Mouse (Mus musculus) liver, embryonic 14.5 days (tissue): ENCODE measurements around the gene Taf8. TPM values are rescaled to one million over a fixed set of nuclear protein-coding genes. Genes with fewer than 3 reads are reported as not detected.

Source experiments
- ATAC-seq: fragments of 200-750 bp; cut with Nextera tagmentation; 2 replicates; pipeline ENCODE4 v1.8.0; 2017; ENCODE audit warnings: moderate number of reproducible peaks, mild to moderate bottlenecking, moderate library complexity; ENCODE audit not compliant: insufficient read depth
- DNase-seq, 3 experiments: peaks; one replicate each; pipeline ENCODE4 v3.0.0-alpha.2; 2012 to 2013; ENCODE audit warnings: low read depth in 3 of 3, low spot score in 3 of 3
- H3K27ac ChIP-seq: fragments of 300-500 bp; sonication (generic); 2 replicates; pipeline ENCODE4 v1.5.1; 2014; ENCODE audit warnings: moderate library complexity, mild to moderate bottlenecking, control low read depth, inconsistent platforms
- H3K27me3 ChIP-seq: fragments of 300-500 bp; sonication (generic); 2 replicates; pipeline ENCODE4 v1.6.1; 2014; ENCODE audit warnings: mild to moderate bottlenecking, low read length, moderate library complexity; ENCODE audit not compliant: control insufficient read depth, insufficient read depth
- H3K36me3 ChIP-seq: fragments of 300-500 bp; sonication (generic); replicated peaks from 2 replicates; pipeline ENCODE4 v1.6.1; 2014; ENCODE audit warnings: low read depth; ENCODE audit not compliant: control insufficient read depth, insufficient read depth
- H3K4me1 ChIP-seq, 2 experiments: fragments of 200-500 bp in 1 of 2; fragments of 300-500 bp in 1 of 2; sonication (generic) in 1 of 2; replicated peaks; 2 replicates each; pipeline ENCODE4 v1.6.1; 2012 to 2014; ENCODE audit warnings: antibody characterized with exemption in 1 of 2, inconsistent platforms in 1 of 2, low read length in 1 of 2; ENCODE audit not compliant: control insufficient read depth in 2 of 2, insufficient read depth in 2 of 2
- H3K4me2 ChIP-seq: fragments of 300-500 bp; sonication (generic); 2 replicates; pipeline ENCODE4 v1.6.1; 2014; ENCODE audit warnings: low read depth, mild to moderate bottlenecking, control low read depth, moderate library complexity
- H3K4me3 ChIP-seq, 2 experiments: fragments of 200-500 bp in 1 of 2; fragments of 300-500 bp in 1 of 2; sonication (generic) in 1 of 2; 2 replicates each; pipeline ENCODE4 v1.5.1; 2012 to 2014; ENCODE audit warnings: low read depth in 2 of 2, low read length in 2 of 2, mild to moderate bottlenecking in 2 of 2, control low read depth in 1 of 2, inconsistent platforms in 1 of 2, moderate library complexity in 1 of 2; ENCODE audit not compliant: insufficient read depth in 1 of 2
- H3K9ac ChIP-seq: fragments of 300-500 bp; sonication (generic); replicated peaks from 2 replicates; pipeline ENCODE4 v1.6.1; 2014; ENCODE audit warnings: mild to moderate bottlenecking, control low read depth, moderate library complexity
- H3K9me3 ChIP-seq: fragments of 300-500 bp; sonication (generic); 2 replicates; pipeline ENCODE4 v1.6.1; 2016; ENCODE audit warnings: low read length, mixed read lengths; ENCODE audit not compliant: control insufficient read depth
- CTCF ChIP-seq: IDR thresholded peaks from 2 replicates; pipeline ENCODE4 v1.5.1; 2016; ENCODE audit warnings: antibody characterized with exemption, low read depth, control low read depth
- EP300 ChIP-seq: IDR thresholded peaks from 2 replicates; pipeline ENCODE4 v1.6.1; 2016; ENCODE audit warnings: antibody characterized with exemption, low read depth
- WGBS: fragments of 180-500 bp; shearing (Covaris S2); extraction: QIAGEN DNeasy Blood & Tissue Kit; methylation state at CpG from one replicate; pipeline ENCODE4 v1.1.7; 2014; ENCODE audit not compliant: insufficient replicate concordance; 5-methylcytosine and 5-hydroxymethylcytosine counted together
- polyA plus RNA-seq, 2 experiments: library from polyadenylated mRNA; depleted of rRNA in 1 of 2; stranded (reverse) in 1 of 2; unstranded in 1 of 2; fragments of >200 nt; fragmentation: Nextera tagmentation in 1 of 2; extraction: Ambion mirVana in 1 of 2; gene quantifications; 2 replicates each; pipeline versions ENCODE4 v1.2.1 to v1.2.3; 2012 to 2014

The Taf8 gene
- polyA plus RNA-seq, 2 experiments, result 10.4 to 15.5 TPM

DNA sequence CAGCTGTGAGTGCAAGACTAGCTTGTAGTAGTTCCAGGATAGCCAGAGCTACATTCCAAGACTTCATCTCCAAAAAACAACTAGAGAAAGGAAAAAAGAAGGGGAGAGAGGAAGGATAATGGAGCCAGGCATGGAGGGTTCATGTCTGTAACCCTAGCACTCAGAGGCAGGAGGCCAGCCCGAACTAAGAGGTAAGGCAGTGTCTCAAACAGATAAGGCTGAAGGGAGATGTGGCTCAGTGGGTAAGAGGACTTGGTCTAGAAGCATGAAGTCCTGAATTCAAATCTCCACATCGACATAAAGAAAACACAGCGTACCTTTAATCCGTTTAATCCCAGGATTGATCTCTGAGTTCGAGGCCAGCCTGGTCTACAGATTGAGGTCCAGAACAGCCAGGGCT, 30.3 kb upstream of the Taf8 start:
- H3K27me3 ChIP-seq, result no peaks in the 10 kb centered on the region
- H3K9me3 ChIP-seq, result no peaks in the 10 kb centered on the region
- 64% methylated on average over 5 of the region's 5 CpGs for WGBS
- H3K9ac ChIP-seq, result peak overlapping the region; percentile 55
- no peak overlapping the region for H3K4me3 ChIP-seq
- peak overlapping the region; percentile 87 for H3K27ac ChIP-seq
- H3K4me1 ChIP-seq, result peaks cover 70 to 73% of the 10 kb centered on the region in 2 experiments
- DNase-seq (peak; percentile 52 to 61 (median 56)), ATAC-seq (no peak)
- peak overlapping the region; percentile 57 for H3K4me2 ChIP-seq
- no peaks in the 10 kb centered on the region for H3K36me3 ChIP-seq
- no peak for TF ChIP-seq CTCF
- peak; percentile 61; the same call in 1 of the 2 replicates for TF ChIP-seq EP300

DNA sequence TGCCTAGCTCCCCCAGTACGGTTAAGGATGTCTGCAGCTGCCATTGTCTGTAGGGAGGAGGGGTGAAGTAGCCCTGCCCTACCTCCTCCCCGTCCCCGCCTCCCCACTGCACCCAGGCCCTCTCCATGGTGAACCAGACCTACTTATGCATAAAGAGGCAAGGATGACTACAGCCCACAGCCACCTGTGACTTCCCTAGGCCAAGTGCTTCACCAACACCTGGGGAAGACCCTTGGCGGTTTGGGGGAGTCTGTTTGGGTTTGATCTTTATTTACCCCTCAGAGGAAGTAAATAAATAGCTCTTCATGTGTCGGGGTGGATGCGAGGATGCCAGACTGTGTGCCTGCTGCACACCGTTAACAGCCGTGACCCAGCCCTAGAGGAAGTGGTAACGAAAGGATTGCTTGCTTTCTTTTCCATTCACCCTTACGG, 29.3 kb upstream of the Taf8 start:
- peaks cover 72 to 74% of the 10 kb centered on the region in 2 experiments for H3K4me1 ChIP-seq
- DNase-seq (no peak), ATAC-seq (no peak)
- peak overlapping the region; percentile 87 for H3K27ac ChIP-seq
- no peak overlapping the region for H3K4me3 ChIP-seq
- no peak for TF ChIP-seq CTCF
- no peak for TF ChIP-seq EP300
- peak overlapping the region; percentile 18 for H3K9ac ChIP-seq
- H3K4me2 ChIP-seq, result peak overlapping the region; percentile 57; the same call in 1 of the 2 replicates
- no peaks in the 10 kb centered on the region for H3K9me3 ChIP-seq
- H3K27me3 ChIP-seq, result no peaks in the 10 kb centered on the region
- no peaks in the 10 kb centered on the region for H3K36me3 ChIP-seq
- 55% methylated on average over 10 of the region's 10 CpGs for WGBS

DNA sequence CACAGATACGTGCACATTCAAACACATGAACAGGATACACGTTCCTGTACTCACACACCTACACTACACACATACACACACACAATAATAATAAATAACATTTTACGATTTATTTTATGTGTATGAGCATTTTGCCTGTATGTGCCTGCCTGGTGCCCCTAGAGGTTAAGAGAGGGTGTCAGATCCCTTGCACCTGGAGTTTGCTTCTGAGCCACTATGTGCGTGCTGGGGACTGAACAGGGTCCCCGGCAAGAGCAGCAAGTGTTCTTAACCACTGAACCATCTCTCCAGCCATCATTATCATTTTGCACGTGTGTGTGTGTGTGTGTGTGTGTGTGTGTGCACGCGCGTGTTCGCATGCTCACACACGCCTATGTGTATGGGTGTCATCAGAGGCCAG, 27.5 kb upstream of the Taf8 start:
- no peak overlapping the region for H3K27ac ChIP-seq
- WGBS, result 85% methylated on average over 11 of the region's 11 CpGs
- no peaks in the 10 kb centered on the region for H3K36me3 ChIP-seq
- no peaks in the 10 kb centered on the region for H3K27me3 ChIP-seq
- no peak for ATAC-seq
- no peak overlapping the region for H3K4me2 ChIP-seq
- peaks cover 60 to 63% of the 10 kb centered on the region in 2 experiments for H3K4me1 ChIP-seq
- no peaks in the 10 kb centered on the region for H3K9me3 ChIP-seq
- no peak overlapping the region for H3K9ac ChIP-seq
- TF ChIP-seq EP300 (no peak), CTCF (no peak)
- no peak overlapping the region for H3K4me3 ChIP-seq
- no peak for DNase-seq

DNA sequence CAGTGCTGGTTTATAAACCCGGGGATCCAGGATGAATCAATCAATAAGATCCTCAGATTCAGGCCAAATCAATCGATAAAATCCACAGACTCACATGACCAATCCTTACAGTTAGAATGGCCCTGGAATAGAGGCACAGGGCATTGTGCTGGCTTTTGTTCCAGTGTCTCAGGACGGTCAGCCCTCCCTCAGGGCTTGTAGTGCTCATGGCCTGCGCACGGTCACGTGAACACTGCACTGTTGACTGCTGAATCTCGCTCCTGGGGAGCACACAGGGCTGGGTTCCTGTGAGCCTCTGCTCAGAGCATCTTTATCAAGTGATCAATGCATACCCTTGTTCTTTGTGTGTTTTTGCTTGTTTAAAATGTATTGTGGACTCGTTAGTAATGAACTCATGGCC, 26.8 kb upstream of the Taf8 start:
- TF ChIP-seq EP300, result no peak
- TF ChIP-seq CTCF, result no peak
- Histone ChIP-seq H3K9me3 (no peaks in the 10 kb centered on the region), H3K9ac (no peak overlapping the region; the same call in 1 of the 2 replicates), H3K27ac (no peak overlapping the region; the same call in 1 of the 2 replicates), H3K4me3 (no peak overlapping the region), H3K36me3 (no peaks in the 10 kb centered on the region), H3K27me3 (no peaks in the 10 kb centered on the region), H3K4me2 (no peak overlapping the region), H3K4me1 (peaks cover 60 to 64% of the 10 kb centered on the region in 2 experiments)
- DNase-seq (no peak), ATAC-seq (no peak)
- WGBS, result 77% methylated on average over 8 of the region's 8 CpGs

DNA sequence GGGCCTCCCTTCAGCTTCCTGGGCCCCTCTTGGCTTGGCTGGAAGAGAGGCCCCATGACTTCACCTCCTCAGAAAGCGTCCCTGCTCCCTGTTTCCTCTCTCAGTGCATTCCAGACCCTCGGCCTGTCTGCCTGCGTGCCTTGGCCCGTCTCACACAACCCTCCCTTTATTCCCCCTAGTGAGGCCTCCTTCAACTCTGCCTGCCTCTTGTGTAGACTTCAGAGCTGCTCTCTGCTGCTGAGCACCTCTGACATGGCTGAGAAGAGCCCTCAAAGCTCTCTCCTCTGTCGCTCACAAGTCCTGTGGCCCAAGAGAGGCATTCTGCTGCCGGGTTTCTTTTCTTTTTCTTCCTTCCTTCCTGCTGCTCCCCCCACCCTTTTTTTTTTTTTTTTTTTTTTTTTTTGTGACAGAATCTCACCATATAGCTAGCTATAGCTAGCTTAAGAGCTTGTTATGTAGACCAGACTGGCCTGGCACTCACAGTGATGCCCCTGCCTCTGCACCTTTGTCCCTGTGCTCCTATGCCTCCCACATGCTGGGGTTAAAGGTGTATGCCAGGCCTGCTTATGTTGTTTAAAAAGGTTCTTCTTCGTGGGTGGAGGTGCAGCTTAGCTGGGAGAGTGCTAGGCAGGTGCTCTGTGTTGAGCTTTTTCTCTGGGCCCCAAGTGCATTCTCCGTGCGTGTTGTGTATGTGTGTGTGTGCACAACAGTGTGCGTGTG, 25.6 kb upstream of the Taf8 start:
- ATAC-seq, result no peak
- Histone ChIP-seq H3K27me3 (no peaks in the 10 kb centered on the region), H3K4me1 (peaks cover 60 to 67% of the 10 kb centered on the region in 2 experiments), H3K4me3 (no peak overlapping the region), H3K36me3 (no peaks in the 10 kb centered on the region), H3K27ac (peak overlapping the region; percentile 68), H3K9ac (peak overlapping the region; percentile 28), H3K4me2 (peak overlapping the region; percentile 16), H3K9me3 (no peaks in the 10 kb centered on the region)
- 38% methylated on average over 10 of the region's 10 CpGs for WGBS
- no peak for TF ChIP-seq CTCF
- no peak for TF ChIP-seq EP300
- no peak for DNase-seq
